Mouse (Mus musculus) cortical plate, adult 2 months (tissue): ENCODE measurements around the gene Klf11. TPM values are rescaled to one million over a fixed set of nuclear protein-coding genes. Genes with fewer than 3 reads are reported as not detected.

Experiments
- H3K27ac ChIP-seq: fragments of 200-500 bp; 2 replicates; pipeline ENCODE4 v1.5.1; 2012; ENCODE audit warnings: low read length, control low read depth, inconsistent platforms; ENCODE audit not compliant: insufficient read depth
- H3K4me1 ChIP-seq: fragments of 200-500 bp; 2 replicates; pipeline ENCODE4 v1.6.1; 2011; ENCODE audit warnings: low read length; ENCODE audit not compliant: control insufficient read depth, insufficient read depth
- H3K4me3 ChIP-seq: fragments of 200-500 bp; 2 replicates; pipeline ENCODE4 v1.5.1; 2011; ENCODE audit warnings: mild to moderate bottlenecking, low read length, control low read depth; ENCODE audit not compliant: insufficient read depth
- CTCF ChIP-seq: fragments of 200-500 bp; IDR thresholded peaks from 2 replicates; pipeline ENCODE4 v1.5.1; 2011; ENCODE audit warnings: mild to moderate bottlenecking, control low read depth, low read length; ENCODE audit not compliant: insufficient read depth; ENCODE audit errors: extremely low read depth
- POLR2A ChIP-seq: fragments of 200-500 bp; IDR thresholded peaks from 2 replicates; pipeline ENCODE4 v1.6.1; 2011; ENCODE audit warnings: mild to moderate bottlenecking, low read length, control low read depth; ENCODE audit not compliant: insufficient read depth; ENCODE audit errors: extremely low read depth
- polyA plus RNA-seq: library from polyadenylated mRNA; depleted of rRNA; stranded (reverse); fragments of >200 nt; gene quantifications from 2 replicates; pipeline ENCODE4 v1.2.3, GENCODE M21; 2012; rRNA removed

Gene Klf11
- 6.7 and 7.2 TPM in 2 replicates for polyA plus RNA-seq

DNA sequence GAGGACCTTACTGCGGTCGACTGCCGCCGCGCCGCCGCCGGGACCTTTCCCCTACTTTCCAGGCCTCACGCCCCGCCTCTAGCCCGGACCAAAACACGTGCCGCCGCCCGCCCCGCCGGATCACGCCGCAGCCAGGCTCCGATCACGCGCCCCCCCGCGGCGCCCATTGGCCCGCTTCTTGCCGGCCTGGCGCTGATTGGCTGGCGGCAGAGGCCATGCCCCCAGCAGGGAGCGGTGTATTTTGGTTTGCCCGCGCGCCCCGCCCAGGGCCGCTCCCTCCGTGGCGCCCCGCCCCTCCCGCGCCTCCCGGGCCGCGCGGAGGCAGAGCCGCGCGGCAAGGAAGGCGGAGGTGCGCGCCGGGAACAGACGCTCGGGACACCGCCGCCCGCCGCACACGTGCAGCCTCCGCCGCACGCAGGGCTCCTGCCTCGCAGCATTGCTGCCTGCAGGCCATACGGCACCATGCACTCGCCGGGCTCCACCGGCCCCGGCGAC is at the start of gene Klf11:
Gene Klf11, plus strand, starts transcription at position 212 of the 495 bp plus-strand sequence.
- H3K27ac ChIP-seq, result peak within 1 kb of the TSS; percentile 98
- H3K4me1 ChIP-seq, result peaks cover 5% of the 10 kb centered on the region
- H3K4me3 ChIP-seq, result peak within 1 kb of the TSS; percentile 68
- TF ChIP-seq POLR2A (no peak), CTCF (no peak)

DNA sequence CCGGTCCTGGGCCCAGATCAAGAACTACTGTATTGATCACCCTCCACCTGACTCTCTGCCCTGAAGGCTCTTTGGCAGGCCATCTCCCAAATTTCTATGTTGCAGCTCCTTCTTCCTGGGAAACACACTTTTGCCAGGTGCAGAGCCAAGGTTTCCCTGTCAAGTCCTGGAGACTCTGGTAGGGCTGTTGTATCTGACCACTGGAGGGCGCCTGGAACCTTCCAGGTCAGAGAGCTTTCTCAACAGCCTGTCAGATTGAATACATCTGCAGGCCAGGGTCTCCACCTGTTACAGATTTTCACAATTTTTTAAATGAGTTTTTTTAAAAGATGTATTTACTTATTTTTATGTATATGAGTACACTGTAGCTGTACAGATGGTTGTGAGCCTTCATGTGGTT is 47.8 kb upstream of the Klf11 start:
- Histone ChIP-seq H3K27ac (no peak overlapping the region), H3K4me3 (no peak overlapping the region), H3K4me1 (no peaks in the 10 kb centered on the region)
- TF ChIP-seq CTCF, result peak; percentile 51
- TF ChIP-seq POLR2A, result no peak

DNA sequence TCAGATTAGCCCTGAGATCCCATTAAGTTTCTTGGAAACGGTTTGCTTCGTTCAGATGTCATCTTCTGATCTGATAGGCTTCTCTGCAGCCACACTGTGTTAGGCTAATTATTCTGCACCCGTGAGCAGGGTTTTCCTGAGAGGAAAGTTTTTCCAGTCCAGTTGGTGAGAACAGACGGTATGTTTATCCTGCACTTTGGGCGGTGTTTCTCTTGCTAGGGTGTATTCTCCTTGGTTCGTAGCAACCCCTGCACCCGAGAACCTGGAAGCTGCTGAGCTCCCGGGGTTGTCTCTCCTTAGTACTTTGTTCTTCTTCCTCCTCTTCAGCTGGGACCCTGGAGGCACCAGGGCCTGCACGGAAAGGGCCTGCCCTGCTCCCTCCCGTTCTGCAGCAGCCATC is 44.9 kb upstream of the Klf11 start:
- TF ChIP-seq POLR2A (no peak), CTCF (no peak)

DNA sequence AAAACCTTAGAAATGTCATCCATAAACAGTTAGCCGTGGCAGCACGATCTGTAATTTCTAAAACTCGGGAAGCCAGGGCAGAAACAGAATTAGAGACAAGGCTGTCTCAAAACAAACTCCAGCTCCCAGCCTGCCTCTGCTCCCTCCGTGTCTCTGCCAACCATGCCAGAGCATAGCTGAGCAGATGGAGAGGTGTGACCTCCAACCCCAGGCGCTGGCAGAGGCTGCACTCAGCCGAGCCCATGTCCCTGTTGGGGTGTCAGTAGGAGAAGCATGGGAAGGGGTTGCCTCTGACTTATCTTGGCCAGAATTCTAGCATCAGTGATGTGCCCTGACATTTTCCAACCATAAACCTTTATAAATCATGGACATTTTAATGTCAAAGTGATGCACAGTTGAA is 38.5 kb upstream of the Klf11 start:
- Histone ChIP-seq H3K27ac (no peak overlapping the region), H3K4me1 (peaks cover 4% of the 10 kb centered on the region; the same call in 1 of the 2 replicates), H3K4me3 (no peak overlapping the region)
- no peak for TF ChIP-seq POLR2A
- no peak for TF ChIP-seq CTCF

More for the DNA sequence above, 44.9 kb upstream of the Klf11 start:
- H3K4me1 ChIP-seq, result peaks cover 4% of the 10 kb centered on the region; the same call in 1 of the 2 replicates
- H3K4me3 ChIP-seq, result no peak overlapping the region
- H3K27ac ChIP-seq, result no peak overlapping the region

DNA sequence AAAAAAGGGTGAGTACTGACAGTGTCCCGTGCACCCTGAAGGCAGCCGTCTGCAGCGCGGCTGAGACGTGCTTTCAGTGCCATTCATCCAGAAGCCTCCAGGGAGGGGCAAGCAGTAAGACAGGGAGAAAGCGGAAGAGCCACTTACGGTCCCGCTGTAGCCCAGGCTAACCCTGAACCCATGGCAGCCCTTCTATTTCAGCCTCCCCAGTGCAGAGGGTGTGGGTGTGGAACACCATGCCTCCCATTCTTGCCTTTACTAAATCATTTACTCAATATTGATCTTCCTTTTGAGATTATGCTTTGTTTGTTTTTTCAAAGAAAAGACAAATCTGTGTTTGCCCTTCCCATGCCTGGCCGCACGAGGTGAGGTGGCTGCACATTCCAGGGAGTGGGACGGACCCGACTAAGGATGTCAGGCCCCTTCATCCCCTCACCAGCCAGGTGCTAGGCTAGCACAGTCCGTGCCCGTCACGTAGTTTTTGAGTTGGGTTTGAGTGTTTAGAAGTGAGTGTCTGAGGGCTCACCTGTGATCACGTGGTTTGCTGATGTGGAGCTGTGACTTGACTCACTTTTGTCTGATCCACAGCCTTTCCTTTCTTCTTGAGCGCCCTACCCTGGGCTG is 36.5 kb upstream of the Klf11 start:
- H3K27ac ChIP-seq, result no peak overlapping the region
- H3K4me1 ChIP-seq, result peaks cover 4% of the 10 kb centered on the region; the same call in 1 of the 2 replicates
- no peak overlapping the region for H3K4me3 ChIP-seq
- TF ChIP-seq CTCF (no peak), POLR2A (no peak)

DNA sequence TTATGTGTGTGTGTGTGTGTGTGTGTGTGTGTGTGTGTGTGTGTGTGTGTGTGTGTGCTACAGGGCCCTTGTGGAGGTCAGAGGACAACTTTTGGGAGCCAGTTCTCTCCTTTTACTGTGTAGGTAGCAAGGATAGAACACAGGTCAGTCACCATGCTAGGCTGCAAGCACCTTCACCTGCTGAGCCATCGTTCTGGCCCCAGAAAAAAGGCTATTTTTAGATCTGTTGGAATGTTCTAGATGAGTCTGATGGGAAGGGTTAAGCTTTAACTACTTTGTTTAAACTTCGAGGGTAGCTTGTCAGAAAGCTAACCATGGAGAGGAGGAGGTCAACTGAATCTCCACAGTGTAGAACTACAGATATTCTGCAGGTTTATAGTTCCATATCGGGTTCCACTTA is 35.9 kb upstream of the Klf11 start:
- H3K4me1 ChIP-seq, result peaks cover under 1% of the 10 kb centered on the region; the same call in 1 of the 2 replicates
- no peak overlapping the region for H3K4me3 ChIP-seq
- no peak overlapping the region for H3K27ac ChIP-seq
- TF ChIP-seq POLR2A (no peak), CTCF (no peak)

DNA sequence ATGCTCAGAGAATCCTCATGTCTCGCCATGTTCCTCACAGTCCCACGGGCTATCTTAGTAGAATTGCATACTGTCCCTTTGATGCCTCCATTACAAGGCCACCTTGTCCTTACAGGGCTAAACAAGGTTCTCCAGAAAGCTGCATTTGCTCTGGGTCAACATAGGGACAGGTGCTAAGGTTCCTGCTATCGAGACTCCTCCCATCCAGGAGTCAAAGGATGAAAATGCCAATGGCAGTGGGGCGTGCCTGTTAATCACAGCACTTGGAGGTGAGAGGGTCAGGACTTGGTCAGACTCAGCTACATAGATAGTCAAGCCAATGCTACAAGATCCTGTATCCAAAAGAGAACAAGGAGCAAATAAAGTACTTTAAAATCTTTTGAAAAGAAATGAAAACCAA is 31.6 kb upstream of the Klf11 start:
- H3K27ac ChIP-seq, result no peak overlapping the region
- H3K4me3 ChIP-seq, result no peak overlapping the region
- TF ChIP-seq CTCF (no peak), POLR2A (no peak)
- H3K4me1 ChIP-seq, result no peaks in the 10 kb centered on the region

DNA sequence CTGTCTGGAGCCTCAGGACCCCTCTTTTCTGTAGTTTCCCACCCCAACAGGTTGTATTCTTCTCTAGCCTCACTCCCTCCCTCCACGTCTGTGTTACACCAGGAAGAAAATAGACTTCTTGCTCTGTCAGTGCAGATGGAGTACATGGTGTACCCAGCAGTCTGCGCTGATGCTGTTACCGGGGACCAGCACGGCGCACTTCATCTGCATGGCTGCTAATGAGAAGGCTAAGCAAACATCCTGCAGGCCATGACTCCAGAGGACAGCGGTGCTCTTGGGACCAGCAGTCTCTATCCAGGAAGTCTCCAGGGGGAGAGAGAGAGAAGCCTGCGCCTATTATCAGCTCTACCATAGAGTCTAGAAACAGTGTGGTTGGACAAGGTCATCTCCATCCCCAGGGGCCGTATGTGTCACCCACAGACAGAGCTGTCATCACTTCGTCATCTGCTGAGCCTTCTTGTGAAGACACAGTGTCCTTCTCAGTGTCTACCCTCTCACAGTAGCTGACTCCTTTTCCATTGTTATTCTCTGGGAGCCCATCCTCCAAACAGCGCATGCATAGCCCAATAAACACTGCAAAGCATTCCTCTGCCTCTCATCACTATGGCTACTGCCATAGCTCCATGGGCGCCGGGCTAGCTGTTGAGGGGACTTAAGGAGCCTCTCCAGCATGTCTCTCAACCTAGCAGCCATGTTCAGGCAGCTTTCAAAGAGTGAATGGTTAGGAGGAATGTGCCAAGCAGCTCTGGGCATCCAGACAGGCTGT is 27.4 kb upstream of the Klf11 start:
- Histone ChIP-seq H3K4me3 (no peak overlapping the region), H3K27ac (no peak overlapping the region), H3K4me1 (no peaks in the 10 kb centered on the region)
- TF ChIP-seq POLR2A (no peak), CTCF (no peak)

DNA sequence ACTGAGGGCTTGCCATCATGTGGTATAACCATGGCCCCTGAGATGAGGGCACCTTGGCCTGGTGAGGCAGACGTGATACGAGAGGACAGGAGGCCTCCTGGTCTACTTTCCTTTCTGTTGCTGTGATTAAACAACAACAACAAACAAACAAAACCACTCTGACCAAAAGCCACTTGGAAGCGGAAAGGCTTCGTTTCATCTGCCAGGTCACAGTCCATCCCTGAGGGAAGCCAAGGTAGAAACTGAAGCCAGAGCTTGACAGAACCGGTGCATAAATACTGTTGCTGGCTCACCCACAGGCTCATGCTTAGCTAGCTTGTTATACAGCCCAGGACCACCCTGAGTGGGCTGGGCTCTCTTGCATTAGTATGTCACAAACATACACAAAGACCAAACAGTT is 24.7 kb upstream of the Klf11 start:
- no peaks in the 10 kb centered on the region for H3K4me1 ChIP-seq
- H3K27ac ChIP-seq, result no peak overlapping the region
- TF ChIP-seq POLR2A, result no peak
- no peak for TF ChIP-seq CTCF
- no peak overlapping the region for H3K4me3 ChIP-seq

DNA sequence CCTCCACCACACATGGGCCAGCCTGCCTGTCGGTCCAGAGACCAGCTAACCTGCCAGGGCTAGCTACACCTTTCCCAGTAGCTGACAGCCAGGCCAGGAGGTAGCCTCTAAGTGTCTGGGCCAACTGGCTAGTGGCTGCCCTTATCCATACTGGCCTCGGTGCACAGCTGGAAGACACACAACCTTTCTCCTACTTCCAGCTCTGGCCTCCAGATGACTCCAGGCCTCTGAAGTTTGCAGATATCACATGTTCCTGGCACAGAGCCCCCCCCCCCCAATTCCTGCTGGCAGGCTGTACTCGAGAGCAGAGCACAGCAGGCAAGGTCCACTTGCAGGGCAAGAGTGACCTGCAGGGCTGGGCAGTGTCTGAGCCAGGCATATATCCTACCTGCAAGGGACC is 23.9 kb upstream of the Klf11 start:
- Histone ChIP-seq H3K27ac (no peak overlapping the region), H3K4me3 (no peak overlapping the region), H3K4me1 (no peaks in the 10 kb centered on the region)
- no peak for TF ChIP-seq POLR2A
- TF ChIP-seq CTCF, result no peak
